Mouse (Mus musculus) heart, adult 2 months (tissue): ENCODE results near the gene Rps6kb2.

Experiments
- CTCF ChIP-seq: fragments of 200-600 bp; IDR thresholded peaks from 2 replicates; pipeline ENCODE4 v1.8.1; 2022; ENCODE audit warnings: antibody characterized with exemption, mild to moderate bottlenecking, moderate library complexity
- POLR2A ChIP-seq: fragments of 200-500 bp; IDR thresholded peaks from 2 replicates; pipeline ENCODE4 v1.6.1; 2011; ENCODE audit warnings: mild to moderate bottlenecking, low read depth, low read length, control low read depth; ENCODE audit not compliant: insufficient read depth

DNA sequence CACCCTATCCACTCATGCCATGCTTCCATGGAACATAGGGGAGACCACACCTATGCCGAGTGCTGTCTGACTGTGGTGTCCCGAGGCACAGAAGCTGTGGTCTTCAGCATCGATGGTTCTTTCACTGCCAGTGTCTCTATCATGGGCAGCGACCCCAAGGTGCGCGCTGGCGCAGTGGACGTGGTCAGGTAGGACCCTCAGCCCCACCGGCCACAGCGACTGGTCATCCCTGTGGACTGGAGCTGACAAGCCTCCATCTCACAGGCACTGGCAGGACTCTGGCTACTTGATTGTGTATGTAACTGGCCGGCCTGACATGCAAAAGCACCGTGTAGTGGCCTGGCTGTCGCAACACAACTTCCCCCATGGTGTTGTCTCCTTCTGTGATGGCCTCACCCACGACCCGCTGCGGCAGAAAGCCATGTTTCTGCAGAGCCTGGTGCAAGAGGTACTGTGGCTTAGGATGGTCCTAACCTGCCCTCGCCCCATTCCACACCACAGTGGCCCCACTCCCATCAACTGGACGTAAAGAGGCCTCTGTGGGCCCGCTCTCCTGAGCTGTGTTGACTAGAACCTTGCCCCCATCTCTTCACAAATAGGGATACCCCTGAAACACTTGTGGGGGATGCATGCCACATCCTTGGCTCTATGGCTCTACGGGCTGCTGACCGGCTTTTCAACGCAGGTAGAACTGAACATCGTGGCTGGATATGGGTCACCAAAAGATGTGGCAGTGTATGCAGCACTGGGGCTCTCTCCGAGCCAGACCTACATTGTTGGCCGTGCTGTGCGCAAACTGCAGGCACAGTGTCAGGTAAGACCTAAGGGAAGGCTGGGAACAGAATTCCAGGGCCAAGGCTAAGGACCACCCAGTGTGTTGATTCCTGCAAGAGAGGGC lies 50.8 kb downstream of the Rps6kb2 start:
- TF ChIP-seq CTCF (no peak), POLR2A (no peak)
